Mouse (Mus musculus) MEL (cell line): ENCODE measurements around the gene Llgl2.
A peak's percentile ranks its signal among the peaks of the same experiment; 100 is the strongest.

Source experiments
- CTCF ChIP-seq, 3 experiments: IDR thresholded peaks in 2 of 3; conservative IDR thresholded peaks in 1 of 3; 2 replicates each; pipeline ENCODE4 v1.5.1; 2011 to 2012; ENCODE audit warnings: low read length in 3 of 3, low read depth in 2 of 3, mild to moderate bottlenecking in 2 of 3, improper control_type of control experiment in 1 of 3, inconsistent platforms in 1 of 3, mixed read lengths in 1 of 3, moderate library complexity in 1 of 3; ENCODE audit not compliant: control insufficient read depth in 1 of 3, insufficient read depth in 1 of 3, poor library complexity in 1 of 3, severe bottlenecking in 1 of 3
- EP300 ChIP-seq, 2 experiments: IDR thresholded peaks; 2 replicates each; pipeline ENCODE4 v1.6.1; 2011; ENCODE audit warnings: improper control_type of control experiment in 2 of 2, low read length in 2 of 2, low read depth in 1 of 2, mild to moderate bottlenecking in 1 of 2
- JUND ChIP-seq: IDR thresholded peaks from 2 replicates; pipeline ENCODE4 v1.6.1; 2011; ENCODE audit warnings: low read depth, mild to moderate bottlenecking, improper control_type of control experiment, low read length
- MXI1 ChIP-seq: IDR thresholded peaks from 2 replicates; pipeline ENCODE4 v1.6.1; 2011; ENCODE audit warnings: mild to moderate bottlenecking, low read depth, low read length, improper control_type of control experiment
- POLR2A ChIP-seq, 2 experiments: IDR thresholded peaks; 2 replicates each; pipeline ENCODE4 v1.6.1; 2011 to 2012; ENCODE audit warnings: low read length in 2 of 2, mild to moderate bottlenecking in 2 of 2, control low read depth in 1 of 2, improper control_type of control experiment in 1 of 2, low read depth in 1 of 2, moderate library complexity in 1 of 2; ENCODE audit not compliant: control insufficient read depth in 1 of 2, insufficient read depth in 1 of 2, poor library complexity in 1 of 2
- POLR2AphosphoS2 ChIP-seq: IDR thresholded peaks from 2 replicates; pipeline ENCODE4 v1.6.1; 2011; ENCODE audit warnings: low read length, improper control_type of control experiment
- RCOR1 ChIP-seq: IDR thresholded peaks from 2 replicates; pipeline ENCODE4 v1.6.1; 2012; ENCODE audit warnings: low read depth, mild to moderate bottlenecking, inconsistent platforms, low read length, improper control_type of control experiment
- SMC3 ChIP-seq: IDR thresholded peaks from 2 replicates; pipeline ENCODE4 v1.6.1; 2011; ENCODE audit warnings: low read depth, low read length, improper control_type of control experiment
- ZNF384 ChIP-seq: IDR thresholded peaks from 2 replicates; pipeline ENCODE4 v1.6.1; 2012; ENCODE audit warnings: low read depth, mild to moderate bottlenecking, inconsistent platforms, low read length, improper control_type of control experiment

DNA sequence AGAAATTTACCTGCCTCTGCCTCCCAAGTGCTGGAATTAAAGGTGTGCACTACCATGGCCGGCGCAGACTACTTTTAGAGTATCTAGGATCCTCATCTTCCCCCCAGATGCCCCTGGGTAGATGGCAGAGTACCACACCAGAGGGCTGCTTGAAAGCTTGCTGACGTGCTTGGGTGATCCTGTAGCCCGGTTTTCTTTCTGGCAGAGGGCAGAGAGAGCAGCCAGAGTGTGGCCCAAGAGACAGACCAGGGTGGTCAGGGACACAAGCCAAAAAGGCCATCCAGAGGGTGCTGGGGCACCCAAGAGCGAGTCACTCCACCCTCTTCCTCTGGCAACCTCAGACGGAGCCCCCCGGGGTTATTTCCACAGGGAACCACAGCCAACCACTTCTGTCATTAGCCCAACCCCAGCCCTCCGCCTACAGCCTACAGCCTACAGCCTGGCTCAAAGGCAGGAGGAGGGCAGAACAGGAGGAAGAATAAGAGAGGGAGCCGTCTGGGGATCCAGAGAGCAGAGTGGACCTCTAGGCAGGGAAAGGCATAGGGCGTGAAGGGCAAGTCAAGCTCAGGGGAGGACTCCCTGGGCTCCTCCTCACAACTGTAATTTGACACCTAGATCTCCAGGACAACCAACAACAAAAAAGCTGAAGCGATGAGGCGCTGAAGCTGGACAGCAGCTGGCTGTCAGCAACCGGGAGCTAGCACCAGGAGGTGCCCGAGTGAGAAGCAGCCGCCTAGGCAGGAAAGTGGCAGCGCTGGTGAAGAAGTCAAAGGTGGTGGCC lies 75.8 kb downstream of the Llgl2 start, which contains the start of gene Smim5:
- TF ChIP-seq SMC3 (no peak), EP300 (IDR thresholded peaks at IDR 0.05; ENCODE audit: low read depth in 1 of 2, low read length in 2 of 2) (no peak), CTCF (IDR thresholded peaks at IDR 0.05 in 2 of 3, conservative IDR thresholded peaks at IDR 0.05 in 1 of 3; ENCODE audit: control insufficient read depth in 1 of 3, insufficient read depth in 1 of 3, low read depth in 2 of 3, low read length in 3 of 3, poor library complexity in 1 of 3, severe bottlenecking in 1 of 3) (no peak), ZNF384 (peak; percentile 58), POLR2A (IDR thresholded peaks at IDR 0.05; ENCODE audit: control insufficient read depth in 1 of 2, insufficient read depth in 1 of 2, low read depth in 1 of 2, low read length in 2 of 2, poor library complexity in 1 of 2) (peak; percentile 58 to 76), JUND (no peak), POLR2AphosphoS2 (peak; percentile 39), MXI1 (peak; percentile 95), RCOR1 (no peak)
